Mouse (Mus musculus) ES-Bruce4 (cell line): Measurements from ENCODE around the gene Pdgfb. TPM values are rescaled to one million over a fixed set of nuclear protein-coding genes. Genes with fewer than 3 reads are reported as not detected.

Experiments
- H3K27ac ChIP-seq: 2 replicates; pipeline ENCODE4 v1.5.1; 2012; ENCODE audit warnings: low read length, inconsistent platforms; ENCODE audit not compliant: insufficient read depth
- H3K27me3 ChIP-seq: 2 replicates; pipeline ENCODE4 v1.6.1; 2012; ENCODE audit warnings: mild to moderate bottlenecking, low read length, inconsistent platforms; ENCODE audit not compliant: control insufficient read depth, poor library complexity, insufficient read depth, severe bottlenecking
- H3K36me3 ChIP-seq: 2 replicates; pipeline ENCODE4 v1.6.1; 2012; ENCODE audit warnings: inconsistent platforms, mild to moderate bottlenecking, low read length, moderate library complexity; ENCODE audit not compliant: control insufficient read depth, poor library complexity, insufficient read depth, severe bottlenecking
- H3K4me1 ChIP-seq: one replicate; pipeline ENCODE4 v1.8.1; 2011; ENCODE audit warnings: low read length; ENCODE audit not compliant: control insufficient read depth, insufficient read depth
- H3K4me3 ChIP-seq: 2 replicates; pipeline ENCODE4 v1.5.1; 2011; ENCODE audit warnings: low read depth, mild to moderate bottlenecking, low read length
- H3K9ac ChIP-seq: 2 replicates; pipeline ENCODE4 v1.6.1; 2012; ENCODE audit warnings: low read depth, mild to moderate bottlenecking, inconsistent platforms; ENCODE audit not compliant: poor library complexity, severe bottlenecking
- H3K9me3 ChIP-seq: replicated peaks from 2 replicates; pipeline ENCODE4 v1.6.1; 2012; ENCODE audit warnings: mild to moderate bottlenecking, low read length, inconsistent platforms; ENCODE audit not compliant: control insufficient read depth, poor library complexity, insufficient read depth, severe bottlenecking
- CTCF ChIP-seq: IDR thresholded peaks from one replicate; pipeline ENCODE4 v1.8.1; 2011; ENCODE audit warnings: low read depth, low read length
- EP300 ChIP-seq: IDR thresholded peaks from 2 replicates; pipeline ENCODE4 v1.6.1; 2011; ENCODE audit warnings: low read depth, low read length; ENCODE audit not compliant: insufficient read depth
- POLR2A ChIP-seq: IDR thresholded peaks from one replicate; pipeline ENCODE4 v1.8.1; 2011; ENCODE audit warnings: low read length; ENCODE audit not compliant: insufficient read depth
- polyA plus RNA-seq: library from polyadenylated mRNA; stranded (reverse); fragments of >200 nt; gene quantifications from 2 replicates; pipeline ENCODE4 v1.2.4, GENCODE M21; 2011; ENCODE audit warnings: low read depth; ENCODE audit not compliant: missing spikeins, insufficient read depth, insufficient read length

Pdgfb gene
- 16.8 and 17.1 TPM in 2 replicates for polyA plus RNA-seq

GRCm38 (mm10) chr15:80014321-80015210, at the start of gene Pdgfb:
Gene Pdgfb, minus strand, starts transcription at chr15:80014977.
- Histone ChIP-seq H3K4me3 (peak within 1 kb of the TSS; percentile 58), H3K9me3 (no peaks in the 10 kb centered on the region), H3K4me1 (peaks cover 5% of the 10 kb centered on the region), H3K27ac (no peak within 1 kb of the TSS), H3K36me3 (no peaks in the 10 kb centered on the region), H3K9ac (peak within 1 kb of the TSS; percentile 79), H3K27me3 (peaks cover 7% of the 10 kb centered on the region)
- TF ChIP-seq EP300 (no peak), CTCF (no peak), POLR2A (peak; percentile 34)

GRCm38 (mm10) chr15:80062821-80063220, 48.0 kb upstream of the Pdgfb start:
- Histone ChIP-seq H3K9ac (no peak overlapping the region), H3K9me3 (no peaks in the 10 kb centered on the region), H3K27me3 (no peaks in the 10 kb centered on the region), H3K4me3 (no peak overlapping the region), H3K36me3 (no peaks in the 10 kb centered on the region), H3K4me1 (peaks cover 7% of the 10 kb centered on the region), H3K27ac (no peak overlapping the region)
- TF ChIP-seq CTCF (no peak), EP300 (no peak), POLR2A (no peak)

GRCm38 (mm10) chr15:80062339-80062738, 47.6 kb upstream of the Pdgfb start:
- TF ChIP-seq POLR2A: no peak
- TF ChIP-seq EP300: no peak
- no peak for TF ChIP-seq CTCF
- H3K9me3 ChIP-seq: no peaks in the 10 kb centered on the region

GRCm38 (mm10) chr15:80061071-80061550, 46.3 kb upstream of the Pdgfb start:
- TF ChIP-seq EP300: no peak
- Histone ChIP-seq H3K4me3 (no peak overlapping the region), H3K27ac (no peak overlapping the region), H3K27me3 (no peaks in the 10 kb centered on the region), H3K9me3 (no peaks in the 10 kb centered on the region), H3K9ac (no peak overlapping the region), H3K36me3 (no peaks in the 10 kb centered on the region), H3K4me1 (peaks cover 7% of the 10 kb centered on the region)

More at GRCm38 (mm10) chr15:80062339-80062738, 47.6 kb upstream of the Pdgfb start:
- Histone ChIP-seq H3K9ac (no peak overlapping the region), H3K27ac (no peak overlapping the region), H3K36me3 (no peaks in the 10 kb centered on the region), H3K4me3 (no peak overlapping the region), H3K27me3 (no peaks in the 10 kb centered on the region), H3K4me1 (peaks cover 7% of the 10 kb centered on the region)

GRCm38 (mm10) chr15:80060356-80061070, 45.7 kb upstream of the Pdgfb start:
- peak; percentile 4 for TF ChIP-seq CTCF
- TF ChIP-seq POLR2A: no peak
- H3K27ac ChIP-seq: no peak overlapping the region
- no peak overlapping the region for H3K9ac ChIP-seq
- no peak overlapping the region for H3K4me3 ChIP-seq
- no peaks in the 10 kb centered on the region for H3K27me3 ChIP-seq
- H3K36me3 ChIP-seq: no peaks in the 10 kb centered on the region
- H3K9me3 ChIP-seq: no peaks in the 10 kb centered on the region
- H3K4me1 ChIP-seq: peaks cover 7% of the 10 kb centered on the region
